Mouse (Mus musculus): ENCODE data around the gene Plk5.

The Plk5 gene

DNA sequence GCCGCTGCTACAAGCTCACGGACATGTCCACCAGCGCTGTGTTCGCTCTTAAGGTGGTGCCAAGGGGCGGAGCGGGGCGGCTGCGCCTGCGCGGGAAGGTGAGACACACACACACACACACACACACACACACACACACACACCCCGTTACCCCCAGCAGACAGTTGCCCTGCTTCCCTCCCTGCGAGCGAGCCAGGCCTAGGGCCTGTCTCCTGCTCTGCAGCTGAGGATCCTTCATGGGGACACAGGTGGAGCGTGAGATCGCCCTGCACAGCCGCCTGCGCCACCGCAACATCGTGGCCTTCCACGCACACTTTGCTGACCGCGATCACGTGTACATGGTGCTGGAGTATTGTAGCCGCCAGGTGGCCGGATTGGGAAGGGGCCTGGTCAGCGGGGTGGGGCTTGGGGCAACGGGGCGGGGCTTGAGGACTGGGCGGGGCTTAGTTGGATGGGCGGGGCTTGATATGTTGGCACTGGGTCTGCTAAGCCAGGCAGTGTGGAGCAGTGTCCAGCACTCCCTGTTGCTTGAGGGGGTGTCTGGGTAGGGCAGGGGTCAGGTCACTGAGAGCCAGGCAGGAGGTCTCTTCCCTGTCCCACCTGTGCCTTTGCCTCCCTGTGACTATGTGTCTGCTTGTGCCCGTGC is 1.9 kb downstream of the Plk5 start:
- no peak for DNase-seq

DNA sequence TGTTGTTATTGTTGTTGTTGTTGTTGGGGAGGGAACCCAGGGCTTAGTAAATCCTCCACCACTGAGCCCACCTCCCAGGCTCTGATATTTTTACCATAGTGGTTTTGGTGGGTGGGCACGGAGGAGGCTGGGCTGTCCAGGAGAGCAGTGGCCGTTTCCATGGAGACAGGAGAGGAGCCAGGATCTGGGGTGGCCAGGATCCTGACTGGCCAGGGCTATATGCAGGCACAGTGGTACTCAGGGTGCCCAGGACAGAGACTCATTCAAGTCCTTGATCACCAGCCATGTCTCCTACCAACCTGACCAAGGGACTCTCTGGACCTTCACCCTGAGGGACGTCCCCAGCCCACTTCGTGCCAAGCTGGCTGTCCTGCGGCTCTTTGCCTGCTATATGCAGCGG is 7.5 kb downstream of the Plk5 start:
- DNase-seq, result no peak

DNA sequence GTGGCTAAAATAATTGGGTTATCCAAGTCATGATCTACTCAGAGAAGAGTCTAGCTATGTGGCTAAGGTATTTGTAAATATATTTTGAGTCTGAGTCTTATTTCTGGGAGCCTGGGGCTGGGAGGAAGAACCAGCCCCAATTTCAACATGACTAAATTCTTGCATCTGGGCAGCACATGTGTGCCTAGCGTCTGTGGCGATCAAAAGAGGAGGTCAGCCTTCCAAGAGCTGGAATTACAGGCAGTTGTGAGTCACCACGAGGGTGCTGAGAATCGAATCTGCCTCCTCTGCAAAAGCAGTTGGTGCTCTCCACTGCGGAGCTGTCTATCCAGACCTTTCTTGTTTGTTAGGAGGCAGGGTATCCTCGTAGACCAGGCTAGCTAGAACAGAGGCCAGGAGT is 9.5 kb downstream of the Plk5 start:
- no peak for DNase-seq

DNA sequence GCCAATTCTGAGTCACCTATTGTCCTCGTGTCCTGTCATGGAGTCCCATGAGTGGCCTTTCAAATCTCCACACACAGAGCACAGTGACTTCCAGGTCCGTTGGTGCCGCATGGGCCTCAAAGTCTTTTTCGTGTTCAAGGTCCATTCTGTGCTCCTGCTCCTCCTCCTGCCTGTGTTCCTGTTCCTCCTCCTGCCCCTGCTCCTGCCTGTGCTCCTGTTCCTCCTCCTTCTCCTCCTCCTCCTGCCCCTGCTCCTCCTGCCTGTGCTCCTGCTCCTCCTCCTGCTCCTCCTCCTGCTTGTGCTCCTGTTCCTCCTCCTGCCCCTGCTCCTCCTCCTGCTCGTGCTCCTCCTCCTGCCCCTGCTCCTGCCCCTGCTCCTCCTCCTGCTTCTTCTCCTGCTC is 11.7 kb downstream of the Plk5 start:
- no peak for DNase-seq

DNA sequence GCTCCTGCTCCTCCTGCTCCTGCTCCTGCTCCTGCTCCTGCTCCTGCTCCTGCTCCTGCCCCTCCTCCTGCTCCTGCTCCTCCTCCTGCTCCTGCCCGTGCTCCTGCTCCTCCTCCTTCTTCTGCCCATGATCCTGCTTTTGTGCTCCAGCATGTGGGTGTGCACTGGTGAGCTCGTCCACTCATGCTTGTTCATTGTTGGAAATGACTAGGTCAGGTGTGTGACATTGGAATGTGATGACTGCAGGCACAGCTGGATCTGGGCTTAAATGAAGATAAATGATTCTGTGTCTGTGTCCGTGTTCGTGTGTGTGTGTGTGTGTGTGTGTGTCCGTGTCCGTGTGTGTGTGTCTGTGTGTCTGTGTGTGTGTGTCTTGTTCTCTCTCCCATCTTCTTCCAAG is 12.1 kb downstream of the Plk5 start:
- no peak for DNase-seq

DNA sequence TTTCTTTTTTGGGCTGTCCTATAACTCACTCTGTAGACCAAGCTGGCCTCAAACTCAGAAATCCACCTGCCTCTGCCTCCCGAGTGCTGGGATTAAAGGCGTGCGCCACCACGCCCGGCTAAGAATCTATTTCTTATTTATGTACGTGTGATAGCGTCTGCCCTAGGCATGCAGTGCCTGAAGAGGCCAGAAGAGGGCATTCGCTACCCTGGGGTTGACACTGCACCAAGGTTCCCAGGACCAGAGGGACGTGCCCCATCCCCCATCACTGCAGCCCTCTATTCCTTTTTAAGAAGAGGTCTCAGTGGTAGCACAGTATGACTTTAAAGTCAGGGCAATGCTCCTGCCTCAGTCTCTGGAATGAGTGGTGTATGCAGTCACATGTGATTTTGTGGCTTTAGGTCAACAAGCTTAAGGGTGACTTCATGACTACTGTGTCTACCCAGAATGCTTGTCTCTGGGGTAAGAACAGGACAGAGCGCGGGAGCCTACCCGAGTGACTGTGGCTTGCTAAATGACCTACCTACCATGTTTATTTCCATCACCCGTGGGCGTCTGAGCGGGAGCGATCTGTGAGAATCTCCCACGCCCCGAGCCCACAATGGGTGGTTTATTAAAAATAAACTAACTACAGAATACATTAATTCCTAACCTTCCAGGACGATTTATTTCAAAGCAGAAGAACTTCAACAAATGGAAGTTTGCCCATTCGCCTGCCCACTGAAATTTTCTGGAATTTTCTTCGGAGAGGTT is 13.9 kb downstream of the Plk5 start:
- DNase-seq, result peak; percentile 72

DNA sequence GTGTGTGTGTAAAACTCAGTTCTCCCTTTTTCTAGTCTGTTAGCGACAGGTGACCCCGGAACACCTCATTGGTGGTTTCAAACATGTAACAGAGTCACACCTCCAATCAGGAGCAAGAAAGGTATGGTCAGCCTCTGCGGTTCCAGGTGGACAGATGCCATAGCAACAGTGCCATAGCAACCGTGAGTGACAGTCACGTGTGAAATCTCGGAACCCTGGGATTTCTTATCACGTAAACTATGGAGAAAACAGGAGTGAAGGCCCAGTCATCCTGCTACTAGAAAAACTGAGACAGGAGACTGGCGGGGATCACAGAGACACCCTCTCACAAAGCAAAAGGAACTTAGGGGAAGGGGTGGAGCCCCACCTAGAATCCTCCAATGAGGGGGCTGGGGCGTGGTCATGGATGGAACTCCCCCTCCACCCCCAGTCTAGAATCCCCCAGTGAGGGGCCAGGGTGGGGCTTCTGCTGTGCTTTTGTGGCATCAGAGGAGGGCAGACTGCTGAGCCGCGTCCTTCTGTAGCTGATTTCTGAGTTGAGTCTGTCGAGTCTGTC is 15.2 kb downstream of the Plk5 start:
- DNase-seq, result peak; percentile 57

DNA sequence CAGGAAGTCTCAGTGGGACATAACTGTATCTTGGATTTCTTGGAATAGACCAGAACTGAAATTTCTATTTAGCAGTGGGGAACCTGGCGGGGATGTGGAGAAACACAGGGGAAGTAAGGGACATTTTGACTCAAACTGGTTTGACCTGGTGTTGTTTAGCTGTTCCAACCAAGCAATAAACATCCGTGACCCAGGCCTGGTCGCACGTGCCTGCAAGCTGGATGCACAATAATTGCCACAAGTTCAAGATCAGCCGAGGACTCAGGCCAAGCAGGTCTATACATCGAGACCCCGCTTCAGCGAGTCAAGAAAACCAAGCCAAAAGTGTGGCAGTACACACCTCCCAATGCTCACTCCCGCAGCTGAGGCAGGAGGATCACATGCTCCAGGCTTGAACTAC is 15.7 kb downstream of the Plk5 start:
- no peak for DNase-seq

DNA sequence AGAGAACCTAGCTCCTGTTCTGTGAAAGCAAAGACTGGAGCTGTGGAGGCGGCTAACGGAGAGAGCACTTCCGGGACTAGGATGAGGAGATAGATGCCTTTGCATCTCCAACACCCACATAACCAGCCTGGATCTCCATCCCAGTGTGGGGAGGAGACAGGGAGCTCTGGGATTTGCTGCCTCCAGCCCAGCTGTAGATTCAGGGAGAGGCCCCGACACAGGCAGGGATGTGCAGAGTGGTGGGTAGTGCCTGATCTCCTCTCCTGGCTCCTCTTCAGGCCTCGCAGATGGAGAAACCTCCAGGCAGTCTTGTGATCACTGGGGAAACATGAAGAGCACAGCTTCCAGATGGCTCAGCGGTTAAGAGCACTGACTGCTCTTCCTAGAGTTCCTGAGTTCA is 16.4 kb downstream of the Plk5 start:
- DNase-seq, result peak; percentile 73

DNA sequence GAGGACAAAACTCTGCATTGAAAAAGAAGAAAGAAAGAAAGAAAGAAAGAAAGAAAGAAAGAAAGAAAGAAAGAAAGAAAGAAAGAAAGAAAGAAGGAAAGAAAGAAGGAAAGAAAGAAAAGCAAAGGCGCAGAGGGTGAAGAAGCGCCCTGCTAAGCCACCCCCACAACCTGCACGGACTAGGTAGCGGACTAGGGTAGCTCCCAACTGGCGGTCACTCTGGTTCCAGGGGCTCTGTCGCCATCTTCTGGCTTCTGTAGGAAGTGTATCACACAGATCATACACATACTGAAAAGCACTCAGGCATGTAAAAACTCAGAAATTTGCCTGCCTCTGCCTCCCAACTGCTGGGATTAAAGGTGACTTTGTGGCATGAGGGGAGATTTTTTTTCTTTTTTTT is 17.8 kb downstream of the Plk5 start:
- DNase-seq, result peak; percentile 82

DNA sequence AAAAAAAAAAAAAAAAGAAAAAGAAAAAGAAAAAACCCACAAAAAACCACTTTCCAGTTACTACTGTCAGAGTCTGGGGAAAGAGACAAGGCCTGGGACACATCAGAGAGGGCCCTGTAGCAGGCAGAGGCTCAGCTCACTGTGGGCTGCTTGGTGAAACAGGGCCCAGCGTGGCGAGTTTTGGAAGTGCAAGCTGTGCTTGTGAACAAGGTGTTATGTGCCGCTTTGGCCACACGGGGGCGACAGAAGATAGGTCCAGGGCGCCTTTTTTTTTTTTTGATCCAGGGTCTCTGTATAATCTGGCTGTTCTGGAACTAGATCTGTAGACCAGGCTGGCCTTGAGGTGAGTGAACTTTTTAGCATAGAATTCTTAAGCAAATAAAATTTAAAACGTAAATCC is 19.9 kb downstream of the Plk5 start:
- peak; percentile 88 for DNase-seq

DNA sequence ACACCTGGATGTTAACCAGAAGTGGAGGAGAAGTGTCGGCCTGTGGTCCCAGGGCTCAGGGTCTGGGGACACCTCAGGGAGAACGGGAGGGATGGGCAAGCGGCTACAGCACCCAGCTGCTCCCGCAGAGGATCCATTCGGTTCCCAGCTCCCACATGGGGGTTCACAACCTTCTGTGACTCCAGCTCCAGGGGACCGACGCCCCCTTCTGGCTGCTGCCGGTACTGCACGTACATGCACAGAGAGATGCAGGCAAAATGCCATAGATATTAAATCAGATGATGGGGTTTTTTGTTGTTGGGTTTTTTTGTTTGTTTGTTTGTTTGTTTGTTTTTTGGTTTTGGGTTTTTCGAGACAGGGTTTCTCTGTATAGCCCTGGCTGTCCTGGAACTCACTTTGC is 21.5 kb downstream of the Plk5 start:
- DNase-seq, result no peak

DNA sequence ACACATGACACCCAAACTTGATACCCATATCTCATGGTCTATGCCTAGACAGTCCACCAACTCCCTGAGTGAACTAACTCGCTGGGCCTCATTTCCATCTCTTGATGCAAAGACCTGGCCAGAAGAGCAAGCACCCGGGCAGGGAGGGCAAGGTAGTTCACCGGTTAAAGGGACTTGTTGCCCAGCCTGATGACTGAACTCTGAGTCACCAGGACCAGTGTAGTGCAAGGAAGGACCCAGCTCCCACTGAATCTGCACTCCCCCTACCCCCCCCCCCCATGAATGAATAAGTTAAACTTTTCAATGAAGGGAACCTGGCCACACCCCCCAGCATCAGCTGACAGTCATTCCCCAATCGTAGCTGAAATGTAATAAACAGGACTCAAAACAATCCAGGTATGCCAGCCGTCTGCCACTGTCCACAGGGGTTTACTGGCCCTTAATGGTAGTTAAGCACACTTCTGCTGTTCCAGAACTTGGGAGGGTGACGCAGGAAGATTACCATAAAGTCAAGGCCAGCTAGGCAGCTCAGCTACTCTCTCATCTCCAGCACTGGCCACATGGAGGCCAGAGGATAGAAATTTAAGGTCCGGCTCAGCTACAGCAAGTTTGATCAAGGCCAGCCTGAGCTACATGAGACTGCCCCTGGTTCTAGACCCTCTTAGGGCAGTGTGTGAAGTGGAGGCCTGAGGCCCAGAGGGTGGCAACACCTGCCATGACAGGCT is 26.5 kb downstream of the Plk5 start:
- no peak for DNase-seq

DNA sequence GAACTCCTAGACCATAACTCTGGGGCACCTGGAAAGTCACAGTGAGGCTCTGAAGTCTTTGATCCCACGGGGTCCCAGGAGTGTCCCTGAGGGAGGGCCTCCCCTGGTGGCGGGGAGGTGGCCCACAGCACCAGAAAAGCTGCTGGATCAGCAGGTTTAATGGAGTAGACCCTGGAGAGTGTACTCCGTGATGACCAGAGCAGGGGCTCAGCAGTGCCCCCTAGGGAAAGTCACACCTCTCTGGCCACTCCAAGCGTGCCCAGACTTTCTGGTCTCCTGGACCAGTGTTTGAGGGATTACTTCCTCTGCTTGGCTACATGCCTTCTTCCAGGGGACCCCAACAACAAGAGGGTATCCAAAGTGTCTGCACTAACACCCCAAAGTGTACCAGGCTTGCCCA is 27.2 kb downstream of the Plk5 start:
- DNase-seq, result no peak

DNA sequence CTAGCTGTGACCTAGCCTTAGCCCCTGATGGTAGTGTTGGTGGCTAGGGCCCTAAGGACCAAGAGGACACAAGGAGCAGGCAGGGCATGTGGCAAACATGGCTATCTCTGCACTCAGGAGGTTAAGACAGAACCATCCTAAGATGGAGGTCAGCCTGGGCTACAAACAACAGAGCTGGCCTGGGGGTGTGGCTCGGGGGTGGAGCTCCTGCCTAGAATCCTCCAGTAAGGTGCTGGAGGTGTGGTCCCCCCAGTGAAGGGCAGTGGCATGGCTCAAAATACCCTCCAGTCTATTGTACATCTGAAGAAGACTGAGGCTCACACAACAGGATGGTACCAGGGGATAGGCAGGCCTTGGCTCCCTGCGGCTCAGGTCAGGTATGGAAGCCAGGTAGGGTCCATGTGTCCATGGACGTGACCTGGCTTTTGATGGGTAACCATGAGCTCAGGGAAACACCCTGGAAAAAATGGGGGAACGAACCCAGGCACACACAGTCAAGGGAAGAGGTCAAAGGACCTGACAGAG is 27.9 kb downstream of the Plk5 start:
- DNase-seq, result no peak

DNA sequence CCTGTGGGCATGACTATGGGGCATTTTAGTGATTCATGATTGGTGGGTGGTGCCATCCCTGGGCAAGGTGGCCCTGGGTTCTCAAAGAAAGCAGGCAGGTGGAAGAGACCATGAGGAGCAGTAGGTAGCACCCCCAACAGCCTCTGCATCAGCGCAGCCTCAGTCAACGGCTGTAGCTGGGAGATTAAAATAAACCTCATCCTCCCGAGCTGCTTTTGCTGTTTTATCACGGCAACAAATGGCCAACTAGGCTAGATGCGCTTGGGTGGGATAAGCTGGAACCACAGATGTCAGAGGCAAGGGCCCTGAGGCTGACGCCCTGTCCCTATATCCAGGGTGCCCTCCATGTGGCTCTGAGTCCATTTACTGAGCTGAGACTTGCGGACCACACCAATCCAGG is 28.4 kb downstream of the Plk5 start:
- DNase-seq, result no peak

DNA sequence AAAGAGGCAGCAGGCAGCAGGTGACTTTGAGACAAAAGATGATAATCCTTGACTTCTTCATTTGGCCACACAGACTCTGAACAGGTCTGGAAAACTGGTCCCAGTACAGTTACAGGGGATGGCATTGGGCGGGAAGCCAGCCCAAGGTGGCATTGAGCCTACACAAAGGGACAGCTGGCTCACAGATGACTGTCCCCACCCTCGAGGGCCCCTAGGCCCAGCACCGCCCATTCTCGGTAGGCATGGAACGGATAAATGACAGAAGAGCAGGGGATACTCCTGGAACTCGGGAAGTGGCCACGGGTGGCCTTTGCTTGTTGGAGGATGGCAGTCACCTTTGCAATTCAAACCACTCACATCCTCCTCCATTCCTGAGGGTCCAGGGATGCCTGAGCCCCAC is 29.1 kb downstream of the Plk5 start:
- no peak for DNase-seq

DNA sequence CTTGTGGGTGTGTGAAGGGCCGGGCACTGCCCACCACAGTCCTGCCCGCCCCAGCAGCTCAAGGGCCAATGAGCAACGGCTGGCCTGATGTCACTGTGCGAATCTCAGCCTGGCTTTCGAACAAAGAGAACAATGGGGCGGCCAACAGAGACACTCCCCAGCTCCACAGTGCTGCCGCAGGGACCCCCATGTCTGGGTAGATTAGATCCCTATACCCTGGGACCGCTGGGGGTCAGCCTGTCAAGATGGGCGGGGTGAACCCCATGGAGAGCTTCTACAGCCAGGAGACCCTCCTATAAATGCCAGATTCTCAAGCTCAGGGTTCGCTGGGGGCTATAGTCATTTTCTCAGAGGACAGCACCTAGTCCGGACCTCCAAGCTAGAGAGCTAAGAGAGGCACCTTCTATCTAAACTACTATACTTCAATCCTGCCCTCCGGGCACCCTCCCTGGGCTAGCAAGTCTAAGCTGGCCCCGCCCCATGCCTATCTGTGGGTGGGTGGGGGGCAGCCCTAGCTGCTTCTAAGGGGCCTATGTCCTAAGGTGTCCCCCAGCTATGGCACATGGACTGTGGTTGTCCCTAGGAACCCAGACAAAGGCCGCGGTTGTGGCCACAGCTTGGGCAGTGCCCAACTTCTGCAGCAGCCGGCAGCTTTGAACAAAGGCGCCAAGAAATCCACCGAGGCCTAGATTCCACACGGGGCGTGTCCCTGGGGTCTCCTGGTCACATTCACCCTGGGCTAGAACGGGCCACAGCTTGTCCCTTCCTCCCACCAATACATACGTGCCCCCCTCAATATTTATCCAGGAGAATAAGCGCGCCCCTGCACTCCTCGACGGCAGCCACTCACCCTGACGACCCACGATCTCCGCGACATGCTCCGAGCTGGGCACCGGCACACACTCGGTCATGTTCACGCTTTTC is 29.8 kb downstream of the Plk5 start:
- peak; percentile 42 for DNase-seq

DNA sequence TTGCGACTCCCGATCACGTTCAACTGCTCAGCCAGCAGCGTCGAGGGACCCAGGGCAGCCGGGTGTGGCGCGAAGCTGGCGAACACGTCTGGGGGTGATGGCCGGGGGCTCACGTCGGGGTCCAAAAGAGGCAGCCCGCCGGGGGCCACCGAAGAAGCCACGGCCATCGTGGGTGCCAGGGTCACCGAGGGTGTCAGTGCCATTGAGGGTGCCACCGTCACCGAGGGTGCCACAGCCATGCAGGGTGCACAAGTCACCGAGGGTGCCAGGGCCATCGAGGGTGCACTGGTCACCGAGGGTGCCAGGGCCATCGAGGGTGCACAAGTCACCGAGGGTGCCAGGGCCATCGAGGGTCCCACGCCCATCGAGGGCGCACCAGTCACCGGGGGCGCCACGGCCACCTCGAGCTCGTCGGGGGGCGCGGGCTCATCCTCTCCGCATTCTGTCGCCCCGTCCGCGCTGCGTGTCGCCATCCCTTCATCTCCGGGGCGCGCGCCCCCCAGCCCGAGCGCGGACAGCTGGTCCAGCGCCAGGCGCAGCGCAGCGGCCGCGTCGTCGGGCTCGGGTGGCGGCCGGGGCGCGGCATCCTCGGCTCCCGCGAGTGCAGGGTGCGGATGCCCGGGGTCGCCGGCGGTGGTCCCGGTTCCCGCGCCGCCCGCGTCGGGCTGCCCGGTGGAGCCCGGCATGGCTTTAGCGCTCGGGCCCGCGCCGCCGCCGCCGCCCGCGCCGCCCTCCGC is 30.6 kb downstream of the Plk5 start:
- DNase-seq, result no peak

DNA sequence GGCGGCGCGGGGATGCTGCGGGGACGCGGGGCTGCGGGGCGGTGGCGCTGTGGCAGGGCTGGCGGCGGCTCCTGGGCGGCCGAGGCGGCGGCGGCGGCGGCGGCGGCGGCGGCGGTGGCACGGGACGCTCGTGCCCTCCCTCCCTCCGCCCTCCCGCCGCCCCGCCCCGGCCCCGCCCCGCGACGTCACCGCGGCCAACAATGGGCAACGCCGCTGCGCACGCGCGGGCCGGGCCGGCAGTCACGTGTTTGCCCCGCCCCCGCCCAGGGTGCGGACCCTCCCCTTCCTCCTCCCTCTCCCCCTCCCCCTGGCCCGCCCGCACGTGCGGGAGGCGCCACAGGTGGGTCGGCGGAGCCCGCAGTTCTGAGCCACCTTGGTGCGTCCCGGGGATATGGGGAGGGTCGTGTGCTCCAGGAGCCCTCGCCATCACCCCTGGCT is 31.3 kb downstream of the Plk5 start, which contains the start of gene Mex3d:
Gene Mex3d (minus strand): TSS at position 138 of the 438 bp plus-strand sequence.
- peak; percentile 85 for DNase-seq

DNA sequence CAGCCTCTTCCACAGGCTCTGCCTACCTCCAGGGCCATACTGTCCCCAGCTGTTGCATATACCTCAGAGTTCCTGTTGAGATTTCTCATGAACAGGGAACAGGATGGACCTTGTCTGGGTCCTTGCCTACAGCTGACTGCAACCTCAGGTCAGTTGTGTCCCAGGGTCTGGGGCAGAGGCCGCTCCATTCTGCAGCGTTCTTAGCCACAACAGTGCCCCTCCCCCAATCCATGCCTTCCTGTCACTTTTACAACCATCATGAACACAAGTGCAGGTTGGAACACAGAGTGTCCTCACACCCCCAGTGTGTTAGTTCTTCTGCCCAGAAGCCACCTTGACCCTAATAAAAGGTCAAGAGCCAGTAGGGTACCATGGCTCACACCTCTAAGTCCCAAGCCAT is 32.5 kb downstream of the Plk5 start:
- no peak for DNase-seq
